Mouse (Mus musculus) MEL (cell line): ENCODE measurements around the gene Cir1.

Experiments
- BHLHE40 ChIP-seq: IDR thresholded peaks from 2 replicates; pipeline ENCODE4 v1.6.1; 2012; ENCODE audit warnings: low read depth, mild to moderate bottlenecking, inconsistent platforms, low read length, improper control_type of control experiment, borderline replicate concordance
- CTCF ChIP-seq, 3 experiments: IDR thresholded peaks in 2 of 3; conservative IDR thresholded peaks in 1 of 3; 2 replicates each; pipeline ENCODE4 v1.5.1; 2011 to 2012; ENCODE audit warnings: low read length in 3 of 3, low read depth in 2 of 3, mild to moderate bottlenecking in 2 of 3, improper control_type of control experiment in 1 of 3, inconsistent platforms in 1 of 3, mixed read lengths in 1 of 3, moderate library complexity in 1 of 3; ENCODE audit not compliant: control insufficient read depth in 1 of 3, insufficient read depth in 1 of 3, poor library complexity in 1 of 3, severe bottlenecking in 1 of 3
- E2F4 ChIP-seq: IDR thresholded peaks from 2 replicates; pipeline ENCODE4 v1.6.1; 2011; ENCODE audit warnings: low read depth, low read length, improper control_type of control experiment, borderline replicate concordance
- EP300 ChIP-seq, 2 experiments: IDR thresholded peaks; 2 replicates each; pipeline ENCODE4 v1.6.1; 2011; ENCODE audit warnings: improper control_type of control experiment in 2 of 2, low read length in 2 of 2, low read depth in 1 of 2, mild to moderate bottlenecking in 1 of 2
- MEF2A ChIP-seq: IDR thresholded peaks from 2 replicates; pipeline ENCODE4 v1.6.1; 2014; ENCODE audit warnings: low read depth, mild to moderate bottlenecking, inconsistent platforms, low read length, improper control_type of control experiment; ENCODE audit not compliant: poor library complexity, insufficient replicate concordance, severe bottlenecking; ENCODE audit errors: extremely low read depth
- MYC ChIP-seq: IDR thresholded peaks from 2 replicates; pipeline ENCODE4 v1.6.1; 2011; ENCODE audit warnings: low read depth, mild to moderate bottlenecking, low read length, improper control_type of control experiment, moderate library complexity
- NELFE ChIP-seq: IDR thresholded peaks from 2 replicates; pipeline ENCODE4 v1.6.1; 2011; ENCODE audit warnings: low read depth, low read length, improper control_type of control experiment
- POLR2A ChIP-seq, 2 experiments: IDR thresholded peaks; 2 replicates each; pipeline ENCODE4 v1.6.1; 2011 to 2012; ENCODE audit warnings: low read length in 2 of 2, mild to moderate bottlenecking in 2 of 2, control low read depth in 1 of 2, improper control_type of control experiment in 1 of 2, low read depth in 1 of 2, moderate library complexity in 1 of 2; ENCODE audit not compliant: control insufficient read depth in 1 of 2, insufficient read depth in 1 of 2, poor library complexity in 1 of 2
- RAD21 ChIP-seq: IDR thresholded peaks from 2 replicates; pipeline ENCODE4 v1.6.1; 2011; ENCODE audit warnings: mild to moderate bottlenecking, low read depth, low read length, improper control_type of control experiment
- SMC3 ChIP-seq: IDR thresholded peaks from 2 replicates; pipeline ENCODE4 v1.6.1; 2011; ENCODE audit warnings: low read depth, low read length, improper control_type of control experiment
- USF1 ChIP-seq: IDR thresholded peaks from 2 replicates; pipeline ENCODE4 v1.6.1; 2014; ENCODE audit warnings: low read depth, mild to moderate bottlenecking, inconsistent platforms, low read length, improper control_type of control experiment, moderate library complexity
- ZC3H11A ChIP-seq: IDR thresholded peaks from 2 replicates; pipeline ENCODE4 v1.6.1; 2012; ENCODE audit warnings: low read depth, mild to moderate bottlenecking, inconsistent platforms, low read length, improper control_type of control experiment

DNA sequence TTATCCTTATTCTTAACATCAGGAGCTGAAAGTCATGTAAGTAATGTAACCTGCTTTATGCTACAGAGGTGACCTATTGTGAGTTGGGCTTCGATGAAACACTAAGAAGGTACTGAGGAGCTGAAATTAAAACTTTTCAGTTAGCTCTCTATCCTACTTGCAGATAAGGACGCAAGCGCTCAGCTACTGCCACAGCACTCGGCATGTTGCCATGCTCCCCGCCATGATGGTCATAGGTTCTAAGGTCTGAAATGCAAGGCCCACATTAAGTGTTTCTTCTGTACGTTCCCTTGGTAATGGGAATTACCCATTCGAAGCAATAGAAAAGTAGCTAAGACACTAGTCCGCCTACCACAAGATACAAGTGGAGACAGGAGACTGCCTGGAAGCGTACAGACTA is 9.8 kb downstream of the Cir1 start:
- no peak for TF ChIP-seq BHLHE40
- TF ChIP-seq RAD21, result no peak
- TF ChIP-seq CTCF (IDR thresholded peaks at IDR 0.05 in 2 of 3, conservative IDR thresholded peaks at IDR 0.05 in 1 of 3; ENCODE audit: control insufficient read depth in 1 of 3, insufficient read depth in 1 of 3, low read depth in 2 of 3, low read length in 3 of 3, poor library complexity in 1 of 3, severe bottlenecking in 1 of 3), result no peak
- no peak for TF ChIP-seq MYC
- no peak for TF ChIP-seq USF1
- TF ChIP-seq MEF2A, result no peak
- no peak for TF ChIP-seq ZC3H11A
- TF ChIP-seq POLR2A (IDR thresholded peaks at IDR 0.05; ENCODE audit: control insufficient read depth in 1 of 2, insufficient read depth in 1 of 2, low read depth in 1 of 2, low read length in 2 of 2, poor library complexity in 1 of 2), result no peak
- TF ChIP-seq SMC3, result no peak
- no peak for TF ChIP-seq NELFE
- no peak for TF ChIP-seq EP300 (IDR thresholded peaks at IDR 0.05; ENCODE audit: low read depth in 1 of 2, low read length in 2 of 2)
- TF ChIP-seq E2F4, result no peak
